Mouse (Mus musculus): ENCODE data around the gene Smco2.

- TF ChIP-seq GATA1 (IDR thresholded peaks at IDR 0.05; ENCODE audit: low read length) (no peak), TAL1 (IDR thresholded peaks at IDR 0.05; ENCODE audit: low read length) (no peak)
Measured at GRCm38 (mm10) chr6:146888660-146889490, 39.0 kb downstream of the Smco2 start.
